Mouse (Mus musculus) frontal cortex, postnatal 10 days (tissue): ENCODE results near the gene Tmprss6.
A peak's percentile ranks its signal among the peaks of the same experiment; 100 is the strongest.

Experiments
- DNase-seq, 2 experiments: peaks; one replicate each; pipeline ENCODE4 v3.0.0; 2022; ENCODE audit warnings: low spot score in 2 of 2, mixed read lengths in 1 of 2

The Tmprss6 gene

GRCm38 (mm10) chr15:78468379-78468937, at the start of gene Tmprss6:
Gene Tmprss6 (minus strand): TSS chr15:78468634.
- no peak for DNase-seq

- DNase-seq = no peak
Observed at GRCm38 (mm10) chr15:78518221-78518620, 49.8 kb upstream of the Tmprss6 start.

- no peak for DNase-seq
Observed at GRCm38 (mm10) chr15:78515759-78516158, 47.3 kb upstream of the Tmprss6 start.

- peak; percentile 50 to 73 for DNase-seq
Observed at GRCm38 (mm10) chr15:78514393-78515146, 46.1 kb upstream of the Tmprss6 start.

GRCm38 (mm10) chr15:78513019-78513418, 44.6 kb upstream of the Tmprss6 start:
- no peak for DNase-seq

- no peak for DNase-seq
Observed at GRCm38 (mm10) chr15:78511951-78512350, 43.5 kb upstream of the Tmprss6 start.

- DNase-seq = no peak
Observed at GRCm38 (mm10) chr15:78510736-78511135, 42.3 kb upstream of the Tmprss6 start.

GRCm38 (mm10) chr15:78510121-78510576, 41.7 kb upstream of the Tmprss6 start:
- DNase-seq = no peak

GRCm38 (mm10) chr15:78509297-78509899, 41.0 kb upstream of the Tmprss6 start:
- no peak for DNase-seq

GRCm38 (mm10) chr15:78508443-78508842, 40.0 kb upstream of the Tmprss6 start:
- DNase-seq = no peak

GRCm38 (mm10) chr15:78505541-78505940, 37.1 kb upstream of the Tmprss6 start:
- no peak for DNase-seq

- no peak for DNase-seq
Observed at GRCm38 (mm10) chr15:78504816-78505215, 36.4 kb upstream of the Tmprss6 start.

- DNase-seq = no peak
Observed at GRCm38 (mm10) chr15:78504013-78504412, 35.6 kb upstream of the Tmprss6 start.

GRCm38 (mm10) chr15:78502437-78503132, 34.2 kb upstream of the Tmprss6 start:
- DNase-seq = no peak

- no peak for DNase-seq
Observed at GRCm38 (mm10) chr15:78494968-78495406, 26.6 kb upstream of the Tmprss6 start, which contains the start of gene Il2rb. Gene Il2rb (minus strand): TSS chr15:78495271.

- no peak for DNase-seq
Observed at GRCm38 (mm10) chr15:78493401-78494010, 25.1 kb upstream of the Tmprss6 start.

GRCm38 (mm10) chr15:78491301-78491700, 22.9 kb upstream of the Tmprss6 start:
- no peak for DNase-seq

GRCm38 (mm10) chr15:78489906-78490305, 21.5 kb upstream of the Tmprss6 start:
- no peak for DNase-seq

- DNase-seq = no peak
Observed at GRCm38 (mm10) chr15:78489248-78489647, 20.8 kb upstream of the Tmprss6 start.

GRCm38 (mm10) chr15:78487066-78487465, 18.6 kb upstream of the Tmprss6 start:
- no peak for DNase-seq

GRCm38 (mm10) chr15:78486564-78486963, 18.1 kb upstream of the Tmprss6 start:
- DNase-seq = no peak

GRCm38 (mm10) chr15:78483311-78483710, 14.9 kb upstream of the Tmprss6 start:
- DNase-seq = no peak
